Mouse (Mus musculus): ENCODE measurements at regions not wholly inside any gene's neighbourhood (a gene's known extent, or its start where the extent isn't known, plus 50 kb on each side); places are given as distances from the start of the nearest gene placed in this dataset.
A peak's percentile ranks its signal among the peaks of the same experiment; 100 is the strongest.

DNA sequence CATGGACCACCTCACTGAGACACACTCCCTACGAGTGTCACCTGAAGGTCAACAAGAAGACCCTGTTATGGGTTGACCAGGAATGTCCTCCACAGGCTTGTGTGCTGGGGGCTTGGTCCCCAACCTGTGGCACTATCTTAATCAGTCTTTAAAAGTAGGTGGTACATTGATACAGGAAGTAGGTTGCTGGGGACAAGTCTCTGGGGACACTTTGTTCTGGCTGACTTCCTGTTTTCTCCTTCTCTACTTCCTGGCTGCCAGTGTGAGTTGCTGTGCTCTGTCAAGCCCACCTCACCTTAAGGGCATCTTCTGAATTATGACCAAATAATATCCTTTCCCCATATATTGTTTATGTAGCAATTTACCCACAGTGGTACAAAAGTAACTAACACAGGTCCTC, 96.1 kb downstream of the Cct6b start:
- no peak for DNase-seq

GRCm38 (mm10) chr11:82664076-82664475, 100.0 kb downstream of the Cct6b start:
- DNase-seq = no peak

- DNase-seq = no peak
Observed at GRCm38 (mm10) chr11:82662086-82662485, 102.0 kb downstream of the Cct6b start.

DNA sequence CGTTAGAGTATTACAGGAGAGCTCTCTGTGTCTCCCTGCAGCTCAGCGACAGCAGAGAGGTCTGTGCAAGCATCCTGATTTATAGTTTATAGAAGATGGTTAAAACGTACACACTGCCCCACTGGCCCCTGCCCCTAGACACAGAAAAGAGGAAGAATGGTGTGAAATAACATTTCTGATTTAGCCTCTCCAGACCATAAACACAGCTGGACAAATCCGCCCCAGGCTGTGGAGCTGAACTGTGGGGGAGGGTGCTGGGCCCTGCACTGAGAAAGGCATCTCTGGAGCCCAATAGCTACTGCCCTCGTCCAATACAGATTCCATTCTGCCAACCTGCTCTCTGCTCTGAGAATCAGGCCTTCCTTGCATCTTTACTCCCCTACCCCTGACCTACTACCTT, 112.4 kb downstream of the Cct6b start:
- no peak for DNase-seq

GRCm38 (mm10) chr11:82638513-82638912, 125.6 kb downstream of the Cct6b start:
- no peak for DNase-seq

DNA sequence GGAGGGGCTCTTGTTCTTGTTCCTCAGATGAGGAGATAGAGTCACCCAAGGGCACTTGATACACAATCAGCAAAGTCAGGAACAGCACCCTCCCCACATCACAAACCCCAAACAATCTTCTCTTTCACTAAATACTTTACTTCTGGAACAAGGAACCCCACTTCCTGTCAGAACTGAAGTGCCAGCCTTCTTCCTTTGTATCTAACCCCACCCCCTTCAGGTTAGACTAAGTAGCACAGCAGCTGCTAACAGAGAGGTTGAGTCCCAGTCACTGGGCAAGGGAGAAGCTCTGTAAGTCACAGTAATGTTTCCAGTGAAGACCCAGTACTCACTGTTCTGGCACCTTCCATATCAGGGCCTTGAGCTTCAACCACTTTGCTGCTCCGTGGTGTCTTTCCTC, 131.9 kb downstream of the Cct6b start:
- DNase-seq = no peak

GRCm38 (mm10) chr11:82631387-82631786, 132.7 kb downstream of the Cct6b start:
- no peak for DNase-seq

GRCm38 (mm10) chr11:82626501-82627111, 137.5 kb downstream of the Cct6b start:
- DNase-seq = no peak

- DNase-seq = no peak
Observed at GRCm38 (mm10) chr11:82621061-82621460, 143.1 kb downstream of the Cct6b start.

DNA sequence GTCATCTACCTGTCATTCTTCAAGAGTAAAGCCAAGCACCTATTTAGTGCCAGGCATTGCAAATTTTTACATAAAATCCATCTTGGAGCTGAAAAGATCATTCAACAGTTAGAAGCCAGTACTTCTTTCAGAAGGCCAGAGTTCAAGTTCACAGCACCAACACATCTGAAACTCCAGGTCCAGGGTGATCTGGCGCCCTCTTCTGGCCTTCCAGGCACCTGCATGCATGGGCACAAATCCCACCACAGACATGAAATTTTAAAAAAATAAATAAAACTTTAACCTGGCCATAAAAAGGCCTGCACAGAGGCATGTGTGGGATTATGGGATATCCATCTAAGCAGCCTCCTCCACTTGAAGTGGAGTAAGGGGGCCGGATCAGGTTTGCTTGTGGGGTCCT, 144.7 kb downstream of the Cct6b start:
- DNase-seq = no peak

DNA sequence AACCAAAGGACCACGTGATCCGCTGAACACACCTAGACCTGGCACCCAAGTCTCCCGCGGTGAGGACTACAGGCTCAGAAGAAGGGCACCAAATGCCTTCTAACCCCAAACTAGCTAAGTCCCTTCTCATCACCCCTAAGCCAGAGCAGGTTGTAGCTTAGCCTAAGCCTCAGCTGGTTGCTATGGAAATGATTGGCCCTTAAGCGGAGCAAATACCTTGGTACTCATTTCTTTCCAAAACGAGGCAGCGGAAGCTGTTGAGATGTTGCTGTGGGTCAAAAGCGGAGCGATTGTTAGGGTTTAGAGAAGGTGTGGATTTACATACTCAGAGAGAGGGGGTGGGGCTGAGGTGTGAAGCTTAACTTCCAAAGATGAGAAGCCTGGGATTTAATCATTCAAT, 145.7 kb downstream of the Cct6b start:
- no peak for DNase-seq

- DNase-seq = no peak
Observed at GRCm38 (mm10) chr11:82616856-82617255, 147.3 kb downstream of the Cct6b start.

DNA sequence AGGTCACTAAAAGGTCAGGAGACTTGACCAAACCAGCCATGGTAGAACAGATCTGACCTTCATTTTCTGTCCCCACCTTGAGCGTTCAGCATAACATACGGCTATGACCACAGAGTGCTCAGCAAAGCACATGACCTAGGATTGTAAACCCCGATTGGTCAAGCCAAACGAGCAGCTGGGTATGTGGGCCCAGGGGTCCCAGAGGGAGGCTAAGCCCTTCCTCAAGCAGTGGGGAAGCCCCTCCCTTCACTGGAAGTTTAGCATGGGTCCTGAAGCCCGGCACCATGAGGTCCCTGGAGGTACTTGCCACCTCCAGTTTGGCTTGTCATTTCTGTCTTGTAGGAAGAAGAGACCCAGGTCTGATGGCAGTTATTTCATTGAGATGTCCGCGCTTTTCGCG, 149.8 kb downstream of the Cct6b start:
- no peak for DNase-seq

DNA sequence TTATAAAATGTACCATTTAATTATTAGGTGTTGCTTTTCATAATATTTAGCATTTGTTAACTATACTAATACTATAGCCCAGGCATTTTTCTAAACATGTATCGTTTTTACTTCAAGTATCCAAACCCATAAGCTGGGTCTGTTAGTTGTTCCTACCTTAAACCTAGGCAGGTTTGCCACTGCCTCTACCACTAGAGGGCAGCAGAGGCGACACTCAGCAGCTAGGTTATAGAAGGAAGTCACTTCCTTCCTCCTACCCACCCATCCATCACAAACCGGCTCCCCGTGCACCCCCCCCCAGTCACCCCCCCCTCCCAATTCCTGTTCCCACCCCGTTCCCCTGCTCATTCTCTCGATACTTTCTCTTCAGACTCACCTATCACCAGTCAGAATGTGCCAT, 150.6 kb downstream of the Cct6b start:
- peak; percentile 37 to 51 for DNase-seq

DNA sequence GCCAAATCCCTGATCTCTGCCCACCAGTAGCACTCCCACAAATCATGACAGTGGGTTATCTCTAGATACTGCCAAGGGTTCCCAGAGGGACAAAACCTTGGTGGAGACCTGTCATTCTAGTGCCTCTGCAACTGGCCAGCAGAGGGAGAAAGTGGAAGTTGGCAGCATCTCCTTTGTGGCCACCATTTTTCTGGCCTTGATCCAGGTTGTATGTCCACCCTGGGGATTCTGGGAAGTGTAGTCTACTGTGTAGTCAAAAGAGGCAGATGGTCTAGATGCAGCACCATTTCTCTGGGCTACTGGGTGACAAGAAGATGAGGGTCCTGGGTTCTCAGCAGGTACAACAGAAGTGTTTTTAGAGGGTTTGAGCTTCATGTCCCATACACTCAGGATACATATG, 152.1 kb downstream of the Cct6b start:
- peak; percentile 25 to 36 for DNase-seq

DNA sequence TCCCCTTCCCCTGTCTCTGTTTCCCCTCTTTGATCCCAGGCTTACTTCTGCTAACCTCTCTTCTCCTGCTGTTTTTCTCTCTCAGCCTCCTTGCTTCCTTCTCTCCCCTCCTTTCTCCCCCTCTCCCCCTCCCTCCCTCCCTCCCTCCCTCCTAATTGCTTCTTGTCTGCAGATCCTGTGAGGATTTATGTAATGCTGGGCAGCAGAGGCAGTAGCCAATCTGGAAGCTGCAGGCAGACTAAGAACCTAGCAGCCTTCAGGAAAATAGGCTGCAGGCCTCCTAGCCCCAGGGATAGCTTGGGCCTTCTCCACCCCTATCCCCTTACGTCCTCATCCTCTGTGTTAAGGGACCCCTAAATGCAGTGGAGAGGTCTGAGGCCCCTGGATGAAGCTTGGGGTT, 155.2 kb downstream of the Cct6b start:
- DNase-seq = no peak

GRCm38 (mm10) chr11:82607661-82608060, 156.5 kb downstream of the Cct6b start:
- no peak for DNase-seq

DNA sequence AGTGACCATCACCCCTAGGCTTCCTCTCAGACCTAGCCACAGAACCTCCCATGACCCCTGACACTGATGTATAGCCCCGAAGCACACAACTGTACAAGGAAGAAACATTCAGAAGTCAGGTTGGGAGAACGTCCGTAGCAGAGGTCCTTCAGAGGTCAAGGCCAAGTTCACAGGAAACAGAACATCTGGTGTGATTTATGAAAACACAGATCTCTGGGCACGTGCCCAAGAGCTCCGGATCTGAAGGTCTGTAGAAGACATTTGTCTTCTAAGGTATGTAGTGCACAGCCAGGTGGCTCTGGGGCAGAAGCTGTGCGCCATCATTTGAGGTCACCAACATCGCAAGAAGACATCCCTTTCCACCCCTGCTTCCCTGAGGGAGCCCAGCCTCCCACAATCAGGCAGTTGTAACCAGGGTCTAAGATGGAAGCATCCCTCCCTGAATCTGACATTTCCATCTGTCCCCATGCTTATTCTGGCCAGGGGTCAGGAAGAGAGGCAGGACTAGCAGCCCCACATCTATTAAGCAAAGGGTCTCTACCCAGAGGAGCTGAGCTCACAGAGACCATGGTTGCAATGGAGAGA, 159.8 kb downstream of the Cct6b start:
- no peak for DNase-seq

GRCm38 (mm10) chr11:82602818-82603217, 161.3 kb downstream of the Cct6b start:
- DNase-seq = no peak

DNA sequence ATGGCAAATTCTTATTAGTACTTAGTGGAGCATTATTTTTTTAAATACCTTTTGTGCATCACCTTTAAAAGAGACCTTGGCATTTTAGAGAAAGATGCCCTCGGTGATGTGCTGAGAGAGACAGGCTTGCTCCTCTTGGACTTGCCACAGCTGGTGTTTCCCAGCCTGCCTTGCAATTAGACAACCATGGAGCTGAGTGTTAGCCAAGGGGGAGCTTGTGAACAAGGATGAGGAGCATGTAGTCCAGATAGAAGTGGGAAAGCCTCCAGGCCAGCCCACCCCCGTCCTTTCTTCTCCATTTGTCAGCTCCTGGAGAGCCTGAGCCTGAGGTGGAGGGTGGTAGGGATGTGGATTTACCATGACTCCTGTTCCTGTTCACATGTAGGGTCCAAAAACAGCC, 161.9 kb downstream of the Cct6b start:
- no peak for DNase-seq

DNA sequence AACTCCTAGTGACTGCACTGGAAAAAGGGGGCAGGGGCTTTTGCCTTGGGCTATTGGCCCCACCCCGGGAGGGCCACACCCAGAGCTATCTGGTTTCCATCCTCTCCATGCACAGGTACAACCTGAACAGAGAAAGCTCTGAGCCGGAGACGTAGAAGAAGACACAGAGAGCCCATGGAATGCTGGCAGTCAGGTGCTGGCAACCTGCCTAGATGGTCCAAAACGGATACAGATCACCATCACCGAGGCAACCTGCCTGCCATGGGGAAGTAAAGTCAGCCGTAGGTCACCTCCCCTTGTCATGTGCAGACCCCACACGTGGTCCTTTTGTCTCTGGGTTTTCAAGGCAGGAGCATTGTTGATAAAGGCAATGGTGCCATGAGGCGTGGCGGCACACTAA, 164.0 kb downstream of the Cct6b start:
- DNase-seq = no peak

GRCm38 (mm10) chr11:82597757-82598156, 166.4 kb downstream of the Cct6b start:
- DNase-seq = no peak

DNA sequence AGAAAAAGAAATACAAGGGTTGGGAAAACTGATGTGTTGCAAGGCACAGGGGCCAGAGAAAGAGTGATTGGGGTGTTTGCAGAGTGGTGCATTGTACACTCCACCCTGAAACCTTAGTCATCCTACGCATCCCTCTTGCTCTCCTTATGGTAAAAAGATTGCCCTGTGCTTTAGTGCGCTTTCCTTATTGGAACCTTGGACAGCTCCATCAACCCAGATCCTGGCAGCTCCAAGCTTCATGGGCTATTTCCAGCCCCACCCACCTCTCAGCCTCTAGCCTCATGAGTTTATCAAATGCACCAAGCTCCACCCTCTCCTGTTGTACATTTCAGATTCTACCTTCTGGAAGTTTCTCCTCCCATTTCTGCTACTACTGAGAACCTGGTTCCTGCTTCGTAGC, 167.3 kb downstream of the Cct6b start:
- DNase-seq = no peak

DNA sequence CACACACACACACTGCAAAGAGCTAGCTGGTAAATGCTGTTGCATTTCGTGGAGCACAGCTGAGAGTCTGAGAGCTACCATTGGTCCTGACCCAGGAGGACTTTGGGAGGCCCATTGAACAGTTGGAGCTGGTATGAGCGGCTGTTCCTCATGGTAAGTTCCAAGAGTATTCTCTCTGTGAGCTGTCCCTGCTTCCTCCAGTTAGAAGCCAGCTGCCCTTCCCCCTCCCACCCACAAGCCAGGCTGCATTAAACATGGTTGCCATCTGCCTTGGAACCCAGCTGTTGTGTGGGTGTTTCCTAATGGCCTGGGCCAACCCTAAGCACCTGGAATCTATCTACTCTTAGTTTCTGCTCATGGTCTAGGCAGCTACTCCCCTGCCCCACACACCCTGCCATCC, 174.4 kb downstream of the Cct6b start:
- no peak for DNase-seq

- no peak for DNase-seq
Observed at GRCm38 (mm10) chr11:82588744-82589143, 175.4 kb downstream of the Cct6b start.
